ENCODE assay signal across 10 mouse cellular contexts in genomic region chr11:24008244-24008643, GRCm38 (mm10).
DNase-seq lines count a peak whose midpoint lies in the region; ATAC-seq and TF ChIP-seq lines count a peak whose summit lies in the region.
"Had no signal": no experiment of that assay in that cellular context is flagged by ENCODE, and none has a peak within 500 bp of the region (broad histone marks: within the 10 kb centered on the region; RNA-seq: fewer than 3 reads in every experiment).

No protein-coding gene starts in this region.

- no peak overlapping the region for H3K4me3 ChIP-seq in limb, embryonic 11.5 days (ENCODE audit: low read depth, low read length)
- H3K4me3 ChIP-seq in limb, embryonic 10.5 days = no peak overlapping the region
- H3K4me3 ChIP-seq in E14TG2a.4 (replicated peaks; ENCODE audit: low read length) = no peak overlapping the region
- H3K4me3 ChIP-seq in embryonic facial prominence, embryonic 14.5 days (ENCODE audit: low read depth, low read length) = no peak overlapping the region
- H3K4me3 ChIP-seq: embryonic facial prominence, embryonic 15.5 days; intestine, embryonic 15.5 days had no signal

- no peak for ATAC-seq in cerebellum, adult (ENCODE audit: insufficient number of reproducible peaks, low FRiP score, low TSS enrichment)
- ATAC-seq in limb, embryonic 11.5 days (ENCODE audit: insufficient number of reproducible peaks, low FRiP score, low TSS enrichment, low read depth) = no peak
- ATAC-seq in embryonic facial prominence, embryonic 14.5 days (ENCODE audit: low read depth) = no peak
- ATAC-seq: intestine, embryonic 15.5 days had no signal

- peak; percentile 44 for TF ChIP-seq CTCF in E14TG2a.4 (conservative IDR thresholded peaks at IDR 0.05; ENCODE audit: low read length)

- H3K9me3 ChIP-seq in limb, embryonic 11.5 days (ENCODE audit: control insufficient read depth, low read length) = no peaks in the 10 kb centered on the region
- no peaks in the 10 kb centered on the region for H3K9me3 ChIP-seq in limb, embryonic 10.5 days (replicated peaks)
- no peaks in the 10 kb centered on the region for H3K9me3 ChIP-seq in E14TG2a.4 (ENCODE audit: low read length)
- H3K9me3 ChIP-seq in embryonic facial prominence, embryonic 14.5 days (ENCODE audit: control insufficient read depth, low read length) = no peaks in the 10 kb centered on the region
- H3K9me3 ChIP-seq: embryonic facial prominence, embryonic 15.5 days; intestine, embryonic 15.5 days had no signal

- no peaks in the 10 kb centered on the region for H3K36me3 ChIP-seq in limb, embryonic 11.5 days (ENCODE audit: control insufficient read depth, insufficient read depth, low read length)
- H3K36me3 ChIP-seq in limb, embryonic 10.5 days = no peaks in the 10 kb centered on the region
- no peaks in the 10 kb centered on the region for H3K36me3 ChIP-seq in E14TG2a.4 (ENCODE audit: insufficient read depth, low read length)
- H3K36me3 ChIP-seq in embryonic facial prominence, embryonic 14.5 days (ENCODE audit: control insufficient read depth, insufficient read depth, low read length) = no peaks in the 10 kb centered on the region
- H3K36me3 ChIP-seq: embryonic facial prominence, embryonic 15.5 days; intestine, embryonic 15.5 days had no signal

- peak; percentile 3 for DNase-seq in cerebellum, postnatal 36 days
- DNase-seq in limb, embryonic 11.5 days (ENCODE audit: low spot score) = peak; percentile 36
- no peak for DNase-seq in limb, embryonic 10.5 days (ENCODE audit: low spot score)
- DNase-seq in embryonic facial prominence, embryonic 14.5 days (ENCODE audit: low spot score) = peak; percentile 9
- no peak for DNase-seq in urinary bladder, adult 18-20 months (ENCODE audit: low spot score in 2 of 2)
- DNase-seq in gastrocnemius, adult 8-10 months (ENCODE audit: low spot score in 2 of 2) = no peak

- 28% methylated on average over 5 of the region's 5 CpGs for WGBS in limb, embryonic 11.5 days
- WGBS in limb, embryonic 10.5 days = 35% methylated on average over 5 of the region's 5 CpGs
- 32% methylated on average over 5 of the region's 5 CpGs for WGBS in embryonic facial prominence, embryonic 14.5 days

- H3K27me3 ChIP-seq in limb, embryonic 11.5 days (ENCODE audit: control insufficient read depth, insufficient read depth, low read length) = no peaks in the 10 kb centered on the region
- H3K27me3 ChIP-seq in limb, embryonic 10.5 days (ENCODE audit: low read depth, poor library complexity, severe bottlenecking) = no peaks in the 10 kb centered on the region
- peaks cover 22% of the 10 kb centered on the region; the same call in 1 of the 2 replicates for H3K27me3 ChIP-seq in E14TG2a.4 (ENCODE audit: insufficient read depth, low read length)
- no peaks in the 10 kb centered on the region for H3K27me3 ChIP-seq in embryonic facial prominence, embryonic 14.5 days (replicated peaks; ENCODE audit: control insufficient read depth, insufficient read depth, low read length)
- H3K27me3 ChIP-seq: embryonic facial prominence, embryonic 15.5 days; intestine, embryonic 15.5 days had no signal

- no peak overlapping the region for H3K4me2 ChIP-seq in limb, embryonic 11.5 days (ENCODE audit: low read depth, severe bottlenecking)
- H3K4me2 ChIP-seq in embryonic facial prominence, embryonic 14.5 days (ENCODE audit: low read depth, low read length) = no peak overlapping the region
- H3K4me2 ChIP-seq: embryonic facial prominence, embryonic 15.5 days; intestine, embryonic 15.5 days had no signal

- no peak overlapping the region for H3K27ac ChIP-seq in limb, embryonic 11.5 days (replicated peaks; ENCODE audit: low read depth, low read length)
- H3K27ac ChIP-seq in limb, embryonic 10.5 days = no peak overlapping the region
- no peak overlapping the region for H3K27ac ChIP-seq in embryonic facial prominence, embryonic 14.5 days (replicated peaks; ENCODE audit: low read depth, low read length)
- H3K27ac ChIP-seq: embryonic facial prominence, embryonic 15.5 days; intestine, embryonic 15.5 days had no signal

- no peaks in the 10 kb centered on the region for H3K4me1 ChIP-seq in limb, embryonic 11.5 days (ENCODE audit: control insufficient read depth, insufficient read depth, low read length)
- peaks cover 5% of the 10 kb centered on the region; the same call in 1 of the 2 replicates for H3K4me1 ChIP-seq in limb, embryonic 10.5 days
- no peaks in the 10 kb centered on the region for H3K4me1 ChIP-seq in E14TG2a.4 (replicated peaks; ENCODE audit: low read depth, low read length)
- peaks cover 7% of the 10 kb centered on the region; the same call in 1 of the 2 replicates for H3K4me1 ChIP-seq in embryonic facial prominence, embryonic 14.5 days (ENCODE audit: control insufficient read depth, insufficient read depth, low read length)
- H3K4me1 ChIP-seq: intestine, embryonic 15.5 days had no signal

- H3K9ac ChIP-seq in limb, embryonic 11.5 days (ENCODE audit: low read length) = no peak overlapping the region
- no peak overlapping the region for H3K9ac ChIP-seq in embryonic facial prominence, embryonic 14.5 days (ENCODE audit: low read depth, low read length)
- H3K9ac ChIP-seq: embryonic facial prominence, embryonic 15.5 days; intestine, embryonic 15.5 days had no signal

Comparison
In these comparisons a context has a peak if more than half of its experiments do, and no peak if none do; other contexts are left out.
1. DNase-seq: peak in cerebellum, postnatal 36 days (2 of 2), limb, embryonic 11.5 days (single experiment) and embryonic facial prominence, embryonic 14.5 days (single experiment); none in limb, embryonic 10.5 days (single experiment), urinary bladder, adult 18-20 months (0 of 2) and gastrocnemius, adult 8-10 months (0 of 2).